Mouse (Mus musculus) heart, adult 10 weeks (tissue): ENCODE measurements around the gene Il1rl2. TPM values are rescaled to one million over a fixed set of nuclear protein-coding genes. Genes with fewer than 3 reads are reported as not detected.

Experiments used
- polyA plus RNA-seq: library from polyadenylated mRNA; stranded (reverse); fragments of 350-450 nt; fragmentation: Illumina TruSeq; extraction: RNeasy Lipid Tissue Mini Kit (QIAGEN cat#74804); gene quantifications from one replicate; pipeline ENCODE4 v1.2.3, GENCODE M21; 2014; ENCODE audit warnings: low read depth, low replicate concordance

Il1rl2 gene
- polyA plus RNA-seq: 1.6 TPM

DNA sequence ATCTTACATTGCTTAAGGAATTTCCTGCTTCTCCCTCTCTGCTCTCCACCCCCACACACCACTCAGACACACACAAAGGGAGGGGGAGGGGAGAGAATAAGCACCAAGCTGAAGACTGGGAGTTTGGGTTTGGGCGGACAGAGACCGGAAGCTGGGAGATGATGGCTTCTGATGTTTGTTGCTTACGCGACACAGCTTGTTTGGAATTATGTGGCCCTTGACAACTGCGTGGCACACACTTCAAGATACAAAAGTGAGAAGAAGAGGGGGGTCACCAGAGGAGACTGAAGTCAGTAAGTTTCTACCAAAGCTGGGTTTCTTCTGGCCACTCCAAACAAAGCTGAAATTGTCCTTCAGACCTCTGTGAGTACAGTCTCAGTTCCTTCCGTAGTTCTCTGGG is at the start of gene Il1rl2:
Gene Il1rl2 (plus strand): TSS at position 154 of the 400 bp plus-strand sequence.

Other genes with a start within 250 kb of the Il1rl2 start
- gene Il1r1, start 99.5 kb upstream of the Il1rl2 start, polyA plus RNA-seq: 8.3 TPM
- 0.68 TPM for gene Il1rl1, start 105.0 kb downstream of the Il1rl2 start, polyA plus RNA-seq
- gene Il18r1, start 140.9 kb downstream of the Il1rl2 start, polyA plus RNA-seq: 2.0 TPM
- gene Il18rap, start 190.8 kb downstream of the Il1rl2 start, polyA plus RNA-seq: 0.58 TPM